ENCODE assay signal across 13 mouse cellular contexts in the genomic region with DNA sequence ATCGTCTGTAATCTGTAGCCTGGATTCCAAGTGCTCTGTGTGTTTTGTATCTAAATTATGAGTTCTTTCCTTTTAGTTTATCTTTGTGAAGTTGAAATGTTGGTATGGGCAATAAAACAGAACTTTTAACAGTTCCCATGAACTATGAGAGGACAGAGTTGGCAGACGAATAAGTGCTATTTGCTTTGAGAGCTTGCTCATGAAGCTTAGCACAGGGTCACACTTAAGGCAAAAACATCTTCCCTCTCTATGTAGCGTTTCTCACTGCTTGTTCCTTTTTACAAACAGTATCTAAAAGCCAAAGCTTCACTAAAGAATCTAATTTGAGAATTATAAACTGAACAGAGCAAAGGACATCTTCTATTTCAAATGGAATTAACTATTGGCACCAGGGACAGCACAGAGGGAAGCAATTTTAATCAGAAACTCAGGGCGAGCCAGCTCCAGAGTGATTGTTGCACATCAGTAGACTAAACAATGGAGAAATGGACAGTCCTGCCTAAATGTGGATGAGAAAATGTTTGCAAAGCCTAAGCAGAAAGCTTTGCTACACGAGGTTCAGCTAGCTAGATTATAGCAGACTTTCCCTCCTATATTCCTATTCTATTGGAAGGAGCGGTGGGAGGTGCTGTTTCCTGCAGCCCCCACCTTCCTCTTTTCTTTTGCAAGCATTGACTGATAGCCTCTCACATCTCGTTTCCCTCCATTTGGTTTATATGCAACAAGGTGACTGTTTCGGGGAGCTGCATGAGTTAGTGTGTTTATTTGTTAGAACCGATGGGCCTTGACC.
DNase-seq lines count a peak whose midpoint lies in the region; ATAC-seq and TF ChIP-seq lines count a peak whose summit lies in the region.
"Had no signal": no experiment of that assay in that cellular context is flagged by ENCODE, and none has a peak within 500 bp of the region (broad histone marks: within the 10 kb centered on the region; RNA-seq: fewer than 3 reads in every experiment).

No protein-coding gene starts in this region.

- peak overlapping the region; percentile 83 for H3K27ac ChIP-seq in heart, postnatal 0 days (ENCODE audit: low read depth)
- H3K27ac ChIP-seq in lung, postnatal 0 days (ENCODE audit: low read length): no peak overlapping the region
- peak overlapping the region; percentile 46 for H3K27ac ChIP-seq in stomach, embryonic 16.5 days (ENCODE audit: low read length)
- H3K27ac ChIP-seq in thymus, adult 2 months (ENCODE audit: control insufficient read depth, insufficient read depth, low read length): no peak overlapping the region
- H3K27ac ChIP-seq: kidney, embryonic 15.5 days; macrophage had no signal

- H3K9me3 ChIP-seq in heart, postnatal 0 days (replicated peaks; ENCODE audit: control insufficient read depth, low read length): no peaks in the 10 kb centered on the region
- no peaks in the 10 kb centered on the region for H3K9me3 ChIP-seq in lung, postnatal 0 days (ENCODE audit: low read length)
- no peaks in the 10 kb centered on the region for H3K9me3 ChIP-seq in stomach, embryonic 16.5 days (replicated peaks; ENCODE audit: control insufficient read depth, low read length)
- H3K9me3 ChIP-seq: kidney, embryonic 15.5 days had no signal

- intact Hi-C loops in heart, postnatal 36 days (cut with DNase I): no loop called here

- no peaks in the 10 kb centered on the region for H3K36me3 ChIP-seq in heart, postnatal 0 days (replicated peaks; ENCODE audit: control insufficient read depth, insufficient read depth, low read length)
- H3K36me3 ChIP-seq in lung, postnatal 0 days (ENCODE audit: insufficient read depth, low read length): no peaks in the 10 kb centered on the region
- no peaks in the 10 kb centered on the region for H3K36me3 ChIP-seq in stomach, embryonic 16.5 days (ENCODE audit: control insufficient read depth, insufficient read depth, low read length)
- H3K36me3 ChIP-seq in thymus, adult 2 months (ENCODE audit: control insufficient read depth, insufficient read depth, low read length): no peaks in the 10 kb centered on the region
- H3K36me3 ChIP-seq: kidney, embryonic 15.5 days had no signal

- no peak overlapping the region for H3K9ac ChIP-seq in heart, postnatal 0 days (replicated peaks; ENCODE audit: low read depth, low read length)
- H3K9ac ChIP-seq in lung, postnatal 0 days (replicated peaks; ENCODE audit: low read depth): no peak overlapping the region
- H3K9ac ChIP-seq in stomach, embryonic 16.5 days (ENCODE audit: low read length): no peak overlapping the region
- H3K9ac ChIP-seq: kidney, embryonic 15.5 days had no signal

- H3K4me1 ChIP-seq in heart, postnatal 0 days (ENCODE audit: control insufficient read depth, insufficient read depth): 0 out of 2 replicates have a peak, but pooled peaks cover 5% of the 10 kb centered on the region
- no peaks in the 10 kb centered on the region for H3K4me1 ChIP-seq in lung, postnatal 0 days (ENCODE audit: insufficient read depth, low read depth, low read length)
- no peaks in the 10 kb centered on the region; the same call in 1 of the 2 replicates for H3K4me1 ChIP-seq in stomach, embryonic 16.5 days (ENCODE audit: control insufficient read depth, insufficient read depth, low read length)
- H3K4me1 ChIP-seq in thymus, adult 2 months (replicated peaks; ENCODE audit: control insufficient read depth, insufficient read depth, low read length): no peaks in the 10 kb centered on the region
- H3K4me1 ChIP-seq: kidney, embryonic 15.5 days had no signal

- 53% methylated on average over 9 of the region's 9 CpGs for WGBS in heart, postnatal 0 days
- 42% methylated on average over 9 of the region's 9 CpGs for WGBS in lung, postnatal 0 days
- WGBS in stomach, embryonic 16.5 days: 40% methylated on average over 9 of the region's 9 CpGs
- WGBS in thymus, adult 2 months: 69% methylated on average over 9 of the region's 9 CpGs

- no peak for TF ChIP-seq POLR2A in thymus, adult 2 months (IDR thresholded peaks at IDR 0.05; ENCODE audit: control insufficient read depth, extremely low read depth, insufficient read depth, low read length, poor library complexity)

- H3K27me3 ChIP-seq in heart, postnatal 0 days (ENCODE audit: control insufficient read depth, insufficient read depth, low read length): no peaks in the 10 kb centered on the region
- H3K27me3 ChIP-seq in lung, postnatal 0 days (replicated peaks; ENCODE audit: insufficient read depth, low read length): no peaks in the 10 kb centered on the region
- no peaks in the 10 kb centered on the region for H3K27me3 ChIP-seq in stomach, embryonic 16.5 days (ENCODE audit: control insufficient read depth, insufficient read depth, low read length)
- H3K27me3 ChIP-seq in thymus, adult 2 months (ENCODE audit: control insufficient read depth, insufficient read depth, low read length): no peaks in the 10 kb centered on the region
- H3K27me3 ChIP-seq: kidney, embryonic 15.5 days had no signal

- TF ChIP-seq EP300 in heart, postnatal 0 days (IDR thresholded peaks at IDR 0.05; ENCODE audit: low read depth): no peak
- no peak for TF ChIP-seq EP300 in lung, postnatal 0 days (IDR thresholded peaks at IDR 0.05)

- DNase-seq in heart, postnatal 0 days (ENCODE audit: low spot score): no peak
- no peak for DNase-seq in heart, postnatal 36 days
- peak; percentile 1 for DNase-seq in ovary, postnatal 14 days (ENCODE audit: low spot score)
- no peak for DNase-seq in ovary, adult 18-20 months (ENCODE audit: low spot score)
- peak; percentile 6 for DNase-seq in lung, postnatal 0 days (ENCODE audit: low spot score)
- no peak for DNase-seq in cerebellum, postnatal 36 days
- DNase-seq in thymus, adult 2 months: no peak
- DNase-seq: embryo, embryonic 11 days; thymus, postnatal 36 days had no signal

- TF ChIP-seq CTCF in heart, postnatal 0 days (IDR thresholded peaks at IDR 0.05; ENCODE audit: low read depth): no peak
- TF ChIP-seq CTCF in lung, postnatal 0 days (IDR thresholded peaks at IDR 0.05): no peak
- TF ChIP-seq CTCF in thymus, adult 2 months (IDR thresholded peaks at IDR 0.05; ENCODE audit: borderline replicate concordance, control insufficient read depth, extremely low read depth, insufficient read depth, low read length, poor library complexity): no peak

- H3K4me3 ChIP-seq in heart, postnatal 0 days (ENCODE audit: low read depth, low read length): no peak overlapping the region
- no peak overlapping the region for H3K4me3 ChIP-seq in lung, postnatal 0 days (ENCODE audit: low read depth, low read length)
- H3K4me3 ChIP-seq in stomach, embryonic 16.5 days (replicated peaks; ENCODE audit: low read length): no peak overlapping the region
- no peak overlapping the region for H3K4me3 ChIP-seq in thymus, adult 2 months (ENCODE audit: control insufficient read depth, insufficient read depth, low read length)
- H3K4me3 ChIP-seq: kidney, embryonic 15.5 days had no signal

- ATAC-seq in heart, postnatal 0 days (ENCODE audit: insufficient read depth, low read depth): no peak
- no peak for ATAC-seq in lung, postnatal 0 days
- ATAC-seq in stomach, embryonic 16.5 days (ENCODE audit: insufficient read depth, low FRiP score): peak; percentile 77
- ATAC-seq: Patski had no signal

- no peak overlapping the region for H3K4me2 ChIP-seq in heart, postnatal 0 days (ENCODE audit: low read depth, low read length)
- no peak overlapping the region for H3K4me2 ChIP-seq in lung, postnatal 0 days (replicated peaks; ENCODE audit: low read depth, low read length)
- H3K4me2 ChIP-seq in stomach, embryonic 16.5 days (ENCODE audit: low read depth, low read length): no peak overlapping the region
- H3K4me2 ChIP-seq: kidney, embryonic 15.5 days had no signal

Comparison
In these comparisons a context has a peak if more than half of its experiments do, and no peak if none do; other contexts are left out.
1. DNase-seq: peak in ovary, postnatal 14 days (single experiment) and lung, postnatal 0 days (single experiment); none in heart, postnatal 0 days (single experiment), heart, postnatal 36 days (0 of 2), ovary, adult 18-20 months (single experiment), cerebellum, postnatal 36 days (0 of 2) and thymus, adult 2 months (single experiment).
2. H3K27ac ChIP-seq: peak in heart, postnatal 0 days (single experiment) and stomach, embryonic 16.5 days (single experiment); none in lung, postnatal 0 days (single experiment) and thymus, adult 2 months (single experiment).